Mouse (Mus musculus): Measurements from ENCODE around the gene Pgap3.
A peak's percentile ranks its signal among the peaks of the same experiment; 100 is the strongest.

Gene Pgap3

GRCm38 (mm10) chr11:98400161-98400726, at the start of gene Pgap3:
Gene Pgap3 (minus strand): TSS chr11:98400490.
- DNase-seq, result peak; percentile 82 to 85

GRCm38 (mm10) chr11:98449419-98449818, 49.1 kb upstream of the Pgap3 start:
- DNase-seq, result no peak

- no peak for DNase-seq
These were observed 48.0 kb upstream of the Pgap3 start for GRCm38 (mm10) chr11:98448191-98448790.

- DNase-seq, result no peak
These were observed 47.2 kb upstream of the Pgap3 start for GRCm38 (mm10) chr11:98447475-98447834.

GRCm38 (mm10) chr11:98446562-98447474, 46.5 kb upstream of the Pgap3 start:
- DNase-seq, result no peak

- no peak for DNase-seq
These were observed 45.9 kb upstream of the Pgap3 start, which contains the start of gene Grb7 for GRCm38 (mm10) chr11:98446213-98446561. Gene Grb7 (plus strand): TSS chr11:98446394.

DNA sequence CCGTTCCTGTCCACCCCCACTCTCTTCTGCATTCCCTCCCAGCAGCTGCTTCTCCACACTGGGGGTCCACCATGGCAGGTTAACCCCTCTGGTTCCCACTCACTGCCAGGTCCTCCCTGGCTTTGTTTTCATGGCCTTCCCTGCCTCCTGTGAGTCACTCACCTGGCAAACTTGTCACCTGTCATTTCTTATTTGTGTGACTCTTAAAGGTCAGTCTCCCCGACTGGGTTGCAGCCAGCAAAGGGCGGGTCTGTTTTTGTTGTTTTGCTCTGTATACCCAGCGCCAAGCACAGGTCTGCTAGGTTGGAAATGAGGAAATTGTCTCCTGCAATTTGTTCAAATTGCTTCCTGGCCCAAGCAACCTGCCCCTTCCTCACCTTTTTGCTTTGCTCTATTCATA, 45.4 kb upstream of the Pgap3 start:
- DNase-seq, result no peak

GRCm38 (mm10) chr11:98445238-98445637, 44.9 kb upstream of the Pgap3 start:
- DNase-seq, result no peak

- DNase-seq, result no peak
These were observed 43.4 kb upstream of the Pgap3 start for GRCm38 (mm10) chr11:98443688-98444087.

GRCm38 (mm10) chr11:98438331-98439158, 38.3 kb upstream of the Pgap3 start, which contains the start of gene Mien1:
Gene Mien1 (minus strand): TSS chr11:98438991.
- DNase-seq, result peak; percentile 88 to 98

GRCm38 (mm10) chr11:98437441-98437840, 37.2 kb upstream of the Pgap3 start:
- no peak for DNase-seq

DNA sequence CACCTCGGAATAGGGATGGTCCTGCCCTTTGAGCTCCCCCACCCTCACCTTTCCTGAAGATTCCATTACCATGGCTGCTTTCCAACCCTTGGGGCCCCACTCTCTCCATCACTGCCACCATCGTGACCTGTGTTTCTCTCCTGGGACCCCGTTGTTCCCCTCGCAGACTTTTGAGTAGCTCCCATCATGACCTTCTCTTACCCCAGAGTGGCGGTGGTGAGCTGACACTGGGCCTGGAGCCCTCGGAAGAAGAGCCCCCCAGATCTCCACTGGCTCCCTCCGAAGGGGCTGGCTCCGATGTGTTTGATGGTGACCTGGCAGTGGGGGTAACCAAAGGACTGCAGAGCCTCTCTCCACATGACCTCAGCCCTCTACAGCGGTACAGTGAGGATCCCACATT, 35.4 kb upstream of the Pgap3 start:
- no peak for DNase-seq

DNA sequence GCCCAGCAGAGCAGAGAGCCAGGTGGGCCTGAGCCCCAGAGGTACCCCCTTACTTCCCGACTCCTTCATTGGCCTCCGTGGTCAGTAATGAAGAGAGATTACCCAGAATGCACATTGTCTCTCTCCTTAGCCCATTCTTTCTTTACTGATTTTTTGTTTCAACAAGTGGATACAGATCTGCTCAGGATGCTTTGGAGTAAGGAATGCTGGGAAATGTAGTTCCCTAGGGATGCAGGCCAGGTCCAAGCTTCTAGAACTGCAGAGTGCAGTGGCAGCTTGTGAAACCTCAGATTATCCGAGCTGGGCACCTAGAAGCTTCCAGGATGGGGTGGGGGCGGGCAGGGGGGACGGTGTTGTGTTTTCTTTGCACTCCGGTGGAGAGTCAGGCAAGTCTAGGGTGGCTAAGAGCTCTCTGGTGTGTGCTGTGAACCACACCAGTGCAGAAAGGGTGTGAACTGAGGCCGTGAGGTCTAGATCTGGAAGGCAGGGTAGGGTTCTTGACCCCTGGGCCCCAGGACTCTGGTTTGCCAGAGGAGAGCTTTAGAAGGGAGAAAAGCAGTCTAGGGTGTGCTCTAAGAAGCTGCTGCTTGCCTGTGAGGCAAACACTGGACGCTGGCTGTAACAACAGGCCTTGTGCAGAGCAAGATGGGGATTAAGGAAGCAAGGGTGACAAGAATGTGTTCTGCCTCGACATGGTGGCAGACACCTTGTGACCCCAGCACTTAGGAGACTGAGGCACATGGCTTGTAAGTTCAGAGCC, 31.6 kb upstream of the Pgap3 start:
- no peak for DNase-seq

DNA sequence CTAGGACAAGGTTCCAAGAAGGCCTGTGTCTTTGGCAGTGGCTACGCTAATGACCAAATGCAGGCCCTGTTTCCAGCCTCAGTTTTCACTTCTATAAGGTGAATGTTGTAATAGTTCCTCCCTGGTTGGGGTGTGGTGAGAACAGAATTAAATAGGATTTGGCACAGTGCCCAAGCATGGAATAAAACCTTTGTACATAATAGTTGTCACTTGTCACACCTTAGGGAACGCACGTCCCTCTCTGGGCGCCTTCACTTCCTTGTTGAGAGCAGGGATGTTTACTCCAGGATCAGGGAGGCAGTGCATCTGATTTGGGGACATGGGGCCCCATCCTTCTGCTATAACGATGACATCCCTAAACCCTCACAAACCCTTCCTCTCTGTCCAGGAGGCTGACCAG, 28.1 kb upstream of the Pgap3 start:
- no peak for DNase-seq

GRCm38 (mm10) chr11:98426592-98426991, 26.3 kb upstream of the Pgap3 start:
- no peak for DNase-seq

DNA sequence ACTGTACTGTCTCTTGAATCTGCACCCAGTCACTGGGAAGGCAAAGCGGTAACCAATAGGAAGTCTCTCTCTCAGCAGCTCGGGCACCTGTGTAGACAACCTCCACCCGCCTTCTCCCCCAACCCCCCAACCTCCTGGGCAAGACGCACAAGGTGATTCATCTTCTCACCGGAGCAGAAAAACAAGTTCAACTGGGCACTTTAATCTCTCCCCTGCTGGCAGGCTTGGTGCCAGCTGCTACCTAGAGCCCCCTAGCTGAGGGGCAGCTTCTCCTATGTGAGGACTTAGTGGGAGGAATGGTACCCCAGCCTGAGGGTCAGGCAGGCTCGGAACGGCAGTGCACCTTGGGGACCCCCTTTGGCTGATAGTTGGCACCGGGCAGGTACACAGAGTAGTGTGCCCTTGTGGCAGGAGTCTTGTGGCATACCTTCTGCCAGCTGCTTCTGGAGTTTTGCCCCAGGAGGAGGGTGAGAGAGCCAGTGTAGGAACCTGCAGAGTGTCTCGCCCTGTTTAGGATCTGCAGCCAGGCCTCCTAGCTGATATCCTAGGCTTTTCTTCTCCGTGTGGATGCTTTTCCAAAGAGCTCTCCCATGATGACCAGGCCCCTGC, 18.8 kb upstream of the Pgap3 start:
- no peak for DNase-seq

DNA sequence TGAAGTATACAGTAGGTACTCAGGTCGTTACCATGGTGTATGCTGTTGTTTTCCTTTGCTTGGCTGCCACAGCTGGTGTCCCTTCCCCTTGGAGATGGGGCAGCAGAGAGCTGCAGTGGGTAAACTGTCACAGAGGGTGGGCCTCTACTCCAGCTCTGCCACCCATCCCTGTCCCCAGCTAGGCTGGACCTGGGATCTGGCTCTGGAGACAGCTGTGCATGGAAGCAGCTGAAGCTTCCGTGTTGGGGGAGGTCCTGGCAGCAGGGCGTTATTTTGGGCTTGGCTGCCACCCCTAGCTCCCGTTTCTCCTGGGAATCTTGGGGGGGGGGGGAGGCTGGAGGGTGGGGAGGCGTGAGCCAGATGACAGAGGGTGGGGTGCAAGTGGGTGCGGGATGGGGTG, 18.0 kb upstream of the Pgap3 start:
- no peak for DNase-seq

- no peak for DNase-seq
These were observed 16.8 kb upstream of the Pgap3 start for GRCm38 (mm10) chr11:98417074-98417473.

GRCm38 (mm10) chr11:98414162-98414561, 13.9 kb upstream of the Pgap3 start:
- no peak for DNase-seq

DNA sequence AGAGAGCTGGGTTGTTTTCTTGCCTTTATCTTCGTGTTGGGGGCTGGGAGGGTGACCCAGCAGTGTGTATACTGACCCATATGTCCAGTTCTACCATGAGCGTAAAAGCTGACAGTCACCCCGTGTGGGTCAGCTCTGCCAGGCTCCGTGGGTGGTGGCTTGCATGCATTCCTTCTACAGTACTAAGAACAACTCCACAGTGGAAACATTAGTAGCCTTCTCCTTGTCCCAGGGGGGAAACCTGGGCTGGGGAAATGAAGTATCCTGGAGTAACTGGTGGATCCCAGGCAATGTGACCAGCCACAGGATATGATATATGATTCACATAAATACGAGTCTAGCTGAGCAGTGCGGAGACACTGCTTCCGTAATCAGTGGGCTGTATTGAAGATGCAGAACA, 13.4 kb upstream of the Pgap3 start:
- no peak for DNase-seq

- no peak for DNase-seq
These were observed 12.6 kb upstream of the Pgap3 start for GRCm38 (mm10) chr11:98412797-98413301.
